8 mouse cellular contexts compared by ENCODE assay signal in genomic region chr1:58391421-58392267, GRCm38 (mm10). TPM values are rescaled to one million over a fixed set of nuclear protein-coding genes. Genes with fewer than 3 reads are reported as not detected.
A peak's percentile ranks its signal among the peaks of the same experiment; 100 is the strongest.
DNase-seq lines count a peak whose midpoint lies in the region; ATAC-seq lines count a peak whose summit lies in the region.

No protein-coding gene starts in this region.

- peak overlapping the region; percentile 99 for H3K27ac ChIP-seq in kidney, embryonic 14.5 days (ENCODE audit: low read depth, low read length)
- peak overlapping the region; percentile 97 for H3K27ac ChIP-seq in brown adipose tissue, adult 24 weeks (replicated peaks; ENCODE audit: low read depth, low read length)
- H3K27ac ChIP-seq in hindbrain, embryonic 13.5 days = peak overlapping the region; percentile 100
- peak overlapping the region; percentile 99 for H3K27ac ChIP-seq in midbrain, embryonic 15.5 days

- ATAC-seq in kidney, embryonic 14.5 days (ENCODE audit: low FRiP score, low TSS enrichment) = no peak
- no peak for ATAC-seq in hindbrain, embryonic 13.5 days (ENCODE audit: low FRiP score)
- ATAC-seq in midbrain, embryonic 15.5 days (replicated peaks) = no peak

- peak overlapping the region; percentile 96 for H3K4me3 ChIP-seq in kidney, embryonic 14.5 days (ENCODE audit: low read length)
- peak overlapping the region; percentile 97 for H3K4me3 ChIP-seq in brown adipose tissue, adult 24 weeks (ENCODE audit: insufficient read depth, low read depth, low read length)
- peak overlapping the region; percentile 97 for H3K4me3 ChIP-seq in hindbrain, embryonic 13.5 days
- peak overlapping the region; percentile 92 for H3K4me3 ChIP-seq in midbrain, embryonic 15.5 days

- H3K9me3 ChIP-seq in kidney, embryonic 14.5 days (ENCODE audit: control insufficient read depth, low read length) = no peaks in the 10 kb centered on the region
- H3K9me3 ChIP-seq in hindbrain, embryonic 13.5 days = no peaks in the 10 kb centered on the region
- H3K9me3 ChIP-seq in midbrain, embryonic 15.5 days = no peaks in the 10 kb centered on the region

- WGBS in kidney, embryonic 14.5 days = 40% methylated on average over 19 of the region's 19 CpGs
- 46% methylated on average over 19 of the region's 19 CpGs for WGBS in hindbrain, embryonic 13.5 days
- WGBS in midbrain, embryonic 15.5 days = 45% methylated on average over 19 of the region's 19 CpGs

- no peaks in the 10 kb centered on the region for H3K27me3 ChIP-seq in kidney, embryonic 14.5 days (ENCODE audit: control insufficient read depth, insufficient read depth, low read length)
- no peaks in the 10 kb centered on the region for H3K27me3 ChIP-seq in hindbrain, embryonic 13.5 days
- H3K27me3 ChIP-seq in midbrain, embryonic 15.5 days (replicated peaks) = no peaks in the 10 kb centered on the region

- H3K4me1 ChIP-seq in kidney, embryonic 14.5 days (ENCODE audit: control insufficient read depth, insufficient read depth, low read length) = peaks cover 8% of the 10 kb centered on the region
- H3K4me1 ChIP-seq in brown adipose tissue, adult 24 weeks (ENCODE audit: control insufficient read depth, insufficient read depth, insufficient read length, low read length) = peaks cover 3% of the 10 kb centered on the region; the same call in 1 of the 2 replicates
- peaks cover 28% of the 10 kb centered on the region for H3K4me1 ChIP-seq in hindbrain, embryonic 13.5 days (replicated peaks)
- H3K4me1 ChIP-seq in midbrain, embryonic 15.5 days = peaks cover 23% of the 10 kb centered on the region

- DNase-seq in kidney, postnatal 25 days = no peak
- no peak for DNase-seq in testis, postnatal 14 days (ENCODE audit: low spot score)
- DNase-seq in cerebellum, postnatal 4 days (ENCODE audit: low spot score in 2 of 2) = no peak
- DNase-seq in left cerebral cortex, postnatal 36 days (ENCODE audit: low spot score in 2 of 2) = no peak

- intact Hi-C loops in left cerebral cortex, postnatal 36 days (cut with DNase I) = no loop called here

- H3K9ac ChIP-seq in kidney, embryonic 14.5 days (ENCODE audit: low read depth, low read length) = peak overlapping the region; percentile 95
- peak overlapping the region; percentile 97 for H3K9ac ChIP-seq in hindbrain, embryonic 13.5 days
- H3K9ac ChIP-seq in midbrain, embryonic 15.5 days = peak overlapping the region; percentile 92

- peaks cover 20% of the 10 kb centered on the region for H3K36me3 ChIP-seq in kidney, embryonic 14.5 days (ENCODE audit: control insufficient read depth, insufficient read depth, low read length)
- peaks cover 19% of the 10 kb centered on the region for H3K36me3 ChIP-seq in hindbrain, embryonic 13.5 days
- H3K36me3 ChIP-seq in midbrain, embryonic 15.5 days (replicated peaks) = peaks cover 11% of the 10 kb centered on the region

- peak overlapping the region; percentile 64 for H3K4me2 ChIP-seq in kidney, embryonic 14.5 days (replicated peaks; ENCODE audit: low read depth, low read length)
- H3K4me2 ChIP-seq in hindbrain, embryonic 13.5 days = peak overlapping the region; percentile 82
- H3K4me2 ChIP-seq in midbrain, embryonic 15.5 days = peak overlapping the region; percentile 55

RNA-seq across cellular contexts. Expression of gene Bzw1, which starts 1.1 kb away (rescaled TPM):
- polyA plus RNA-seq in kidney, embryonic 14.5 days (2014; fragmentation: Nextera tagmentation; extraction: Ambion mirVana) = 297 and 476 TPM in 2 replicates
- 91.7 and 147 TPM in 2 replicates for polyA plus RNA-seq in brown adipose tissue, adult 24 weeks (2012; ENCODE audit: insufficient read depth, insufficient read length, missing spikeins)
- polyA plus RNA-seq in hindbrain, embryonic 13.5 days (2015; fragmentation: Nextera tagmentation; extraction: Ambion mirVana) = 384 and 399 TPM in 2 replicates
- polyA plus RNA-seq in midbrain, embryonic 15.5 days (2015; fragmentation: Nextera tagmentation; extraction: Ambion mirVana) = 310 and 332 TPM in 2 replicates
- total RNA-seq in left cerebral cortex, postnatal 36 days (2021) = 100 to 1,000 TPM; 138 to 161 TPM

RNA-seq across cellular contexts. Expression of gene Clk1, which starts 32.2 kb away (rescaled TPM):
- polyA plus RNA-seq in kidney, embryonic 14.5 days (2014; fragmentation: Nextera tagmentation; extraction: Ambion mirVana) = 205 and 214 TPM in 2 replicates
- 51.3 and 74.0 TPM in 2 replicates for polyA plus RNA-seq in brown adipose tissue, adult 24 weeks (2012; ENCODE audit: insufficient read depth, insufficient read length, missing spikeins)
- 174 and 180 TPM in 2 replicates for polyA plus RNA-seq in hindbrain, embryonic 13.5 days (2015; fragmentation: Nextera tagmentation; extraction: Ambion mirVana)
- 159 and 170 TPM in 2 replicates for polyA plus RNA-seq in midbrain, embryonic 15.5 days (2015; fragmentation: Nextera tagmentation; extraction: Ambion mirVana)
- 100 to 1,000 TPM in 1 of 2 experiments, 10 to 100 TPM in 1; 81.3 to 117 TPM for total RNA-seq in left cerebral cortex, postnatal 36 days (2021)

RNA-seq across cellular contexts. Expression of gene Nif3l1, which starts 53.3 kb away (rescaled TPM):
- polyA plus RNA-seq in kidney, embryonic 14.5 days (2014; fragmentation: Nextera tagmentation; extraction: Ambion mirVana) = 57.2 and 57.3 TPM in 2 replicates
- polyA plus RNA-seq in brown adipose tissue, adult 24 weeks (2012; ENCODE audit: insufficient read depth, insufficient read length, missing spikeins) = 15.8 and 24.4 TPM in 2 replicates
- 53.7 and 58.9 TPM in 2 replicates for polyA plus RNA-seq in hindbrain, embryonic 13.5 days (2015; fragmentation: Nextera tagmentation; extraction: Ambion mirVana)
- polyA plus RNA-seq in midbrain, embryonic 15.5 days (2015; fragmentation: Nextera tagmentation; extraction: Ambion mirVana) = 57.6 and 59.5 TPM in 2 replicates
- total RNA-seq in left cerebral cortex, postnatal 36 days (2021) = 10 to 100 TPM; 15.9 to 21.6 TPM

RNA-seq across cellular contexts. Expression of gene Ppil3, which starts 53.6 kb away (rescaled TPM):
- 56.1 and 74.5 TPM in 2 replicates for polyA plus RNA-seq in kidney, embryonic 14.5 days (2014; fragmentation: Nextera tagmentation; extraction: Ambion mirVana)
- 28.6 and 41.0 TPM in 2 replicates for polyA plus RNA-seq in brown adipose tissue, adult 24 weeks (2012; ENCODE audit: insufficient read depth, insufficient read length, missing spikeins)
- polyA plus RNA-seq in hindbrain, embryonic 13.5 days (2015; fragmentation: Nextera tagmentation; extraction: Ambion mirVana) = 52.9 and 53.6 TPM in 2 replicates
- polyA plus RNA-seq in midbrain, embryonic 15.5 days (2015; fragmentation: Nextera tagmentation; extraction: Ambion mirVana) = 46.6 and 51.0 TPM in 2 replicates
- 10 to 100 TPM; 27.1 to 27.9 TPM for total RNA-seq in left cerebral cortex, postnatal 36 days (2021)
